Mouse (Mus musculus) heart, embryonic 11.5 days (tissue): Measurements from ENCODE around the gene Klf2. TPM values are rescaled to one million over a fixed set of nuclear protein-coding genes. Genes with fewer than 3 reads are reported as not detected.

Source experiments
- ATAC-seq: fragments of 200-750 bp; cut with Nextera tagmentation; replicated peaks from 2 replicates; pipeline ENCODE4 v1.8.0; 2017; ENCODE audit warnings: moderate library complexity; ENCODE audit not compliant: insufficient number of reproducible peaks, low FRiP score, low TSS enrichment
- H3K27ac ChIP-seq: fragments of 300-500 bp; sonication (generic); 2 replicates; pipeline ENCODE4 v1.5.1; 2014; ENCODE audit warnings: mild to moderate bottlenecking, low read depth, low read length
- H3K27me3 ChIP-seq: fragments of 300-500 bp; sonication (generic); 2 replicates; pipeline ENCODE4 v1.6.1; 2014; ENCODE audit warnings: mild to moderate bottlenecking, low read length, mixed read lengths; ENCODE audit not compliant: control insufficient read depth, insufficient read depth
- H3K36me3 ChIP-seq: fragments of 300-500 bp; sonication (generic); 2 replicates; pipeline ENCODE4 v1.6.1; 2014; ENCODE audit warnings: mild to moderate bottlenecking, low read length, moderate library complexity, mixed read lengths; ENCODE audit not compliant: control insufficient read depth, insufficient read depth
- H3K4me1 ChIP-seq: fragments of 300-500 bp; sonication (generic); 2 replicates; pipeline ENCODE4 v1.6.1; 2014; ENCODE audit warnings: low read length; ENCODE audit not compliant: control insufficient read depth, insufficient read depth
- H3K4me2 ChIP-seq: fragments of 300-500 bp; sonication (generic); 2 replicates; pipeline ENCODE4 v1.6.1; 2014; ENCODE audit warnings: mild to moderate bottlenecking, moderate library complexity
- H3K4me3 ChIP-seq: fragments of 300-500 bp; sonication (generic); 2 replicates; pipeline ENCODE4 v1.5.1; 2014; ENCODE audit warnings: low read depth, low read length
- H3K9ac ChIP-seq: fragments of 300-500 bp; sonication (generic); 2 replicates; pipeline ENCODE4 v1.6.1; 2014; ENCODE audit warnings: mild to moderate bottlenecking, low read depth, low read length, moderate library complexity
- H3K9me3 ChIP-seq: fragments of 300-500 bp; sonication (generic); replicated peaks from 2 replicates; pipeline ENCODE4 v1.6.1; 2016; ENCODE audit warnings: low read length; ENCODE audit not compliant: control insufficient read depth
- WGBS: fragments of 180-500 bp; shearing (Covaris S2); extraction: QIAGEN DNeasy Blood & Tissue Kit; methylation state at CpG from one replicate; pipeline ENCODE4 v1.1.7; 2014; ENCODE audit not compliant: insufficient replicate concordance; 5-methylcytosine and 5-hydroxymethylcytosine counted together
- polyA plus RNA-seq: library from polyadenylated mRNA; unstranded; fragments of >200 nt; fragmentation: Nextera tagmentation; extraction: Ambion mirVana; gene quantifications from 2 replicates; pipeline ENCODE4 v1.2.1, GENCODE M21; 2014

Klf2 gene
- polyA plus RNA-seq, 1 experiment from 2014 or later = 16.7 TPM

DNA sequence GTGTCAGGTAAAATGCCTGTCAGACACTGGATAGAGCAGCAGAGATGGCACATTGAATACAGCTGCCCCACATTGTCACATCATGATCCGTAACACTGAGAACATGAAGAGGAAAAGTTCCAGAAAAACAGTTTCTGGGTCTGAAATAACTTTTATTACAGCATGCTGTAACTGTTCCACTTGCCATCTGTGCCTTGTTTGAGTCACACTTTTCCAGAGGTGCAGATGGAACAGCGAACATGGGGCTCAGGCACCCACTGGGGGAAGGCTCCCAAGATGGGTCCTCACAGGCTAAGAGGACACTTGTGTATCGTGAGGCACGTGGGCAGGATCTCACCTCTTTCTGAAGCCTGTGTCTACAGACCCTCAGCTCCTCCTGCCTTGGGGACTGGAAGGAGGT is 43.9 kb downstream of the Klf2 start:
- Histone ChIP-seq H3K36me3 (peaks cover 31% of the 10 kb centered on the region), H3K4me3 (no peak overlapping the region), H3K27ac (no peak overlapping the region), H3K4me2 (no peak overlapping the region), H3K4me1 (no peaks in the 10 kb centered on the region), H3K9me3 (no peaks in the 10 kb centered on the region), H3K9ac (no peak overlapping the region), H3K27me3 (no peaks in the 10 kb centered on the region)
- ATAC-seq = no peak
- 87% methylated on average over 4 of the region's 4 CpGs for WGBS

DNA sequence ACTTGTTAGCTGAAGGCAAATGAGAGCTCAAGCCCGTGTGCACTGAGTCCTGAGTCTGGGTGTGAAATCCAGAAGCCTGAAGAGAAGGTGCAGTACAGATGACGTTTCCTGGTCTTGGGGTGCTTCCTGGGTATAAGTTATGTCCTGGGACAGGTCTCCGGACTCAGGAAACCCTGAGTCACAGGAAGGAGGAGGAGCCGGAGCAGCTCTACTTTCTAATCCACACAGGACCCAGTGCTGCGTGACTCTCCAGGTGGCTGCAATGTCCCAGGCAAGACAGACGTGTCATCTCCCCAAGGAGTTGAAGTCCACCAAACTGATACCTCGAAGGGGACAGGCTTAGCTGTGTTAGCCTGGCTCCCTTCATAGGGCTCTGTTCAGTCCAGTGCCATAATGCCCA is 44.6 kb downstream of the Klf2 start:
- H3K36me3 ChIP-seq = peaks cover 33% of the 10 kb centered on the region
- ATAC-seq = no peak
- no peak overlapping the region for H3K4me3 ChIP-seq
- H3K27ac ChIP-seq = no peak overlapping the region
- no peaks in the 10 kb centered on the region for H3K9me3 ChIP-seq
- no peaks in the 10 kb centered on the region for H3K27me3 ChIP-seq
- H3K9ac ChIP-seq = no peak overlapping the region
- no peak overlapping the region for H3K4me2 ChIP-seq
- WGBS = 80% methylated on average over 7 of the region's 7 CpGs
- H3K4me1 ChIP-seq = no peaks in the 10 kb centered on the region

DNA sequence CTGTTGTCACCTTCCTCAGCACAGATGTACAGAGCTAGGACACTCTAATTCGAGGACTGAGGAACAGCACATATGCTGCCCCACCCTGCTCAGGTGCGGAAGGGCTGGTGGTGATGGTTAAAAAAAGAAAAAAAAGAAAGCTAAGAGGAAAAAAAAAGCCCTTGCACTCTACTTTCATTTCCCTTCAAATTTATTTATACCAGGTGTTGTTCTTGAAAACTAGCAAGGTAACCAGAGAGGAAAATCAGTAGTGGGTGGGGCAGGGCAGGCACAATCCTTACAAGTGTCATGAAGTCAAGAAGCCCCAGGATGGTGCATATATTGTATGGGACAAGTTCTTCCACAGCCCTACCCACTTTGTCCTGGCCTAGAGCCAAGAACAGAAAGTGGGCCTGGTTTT is 46.2 kb downstream of the Klf2 start:
- Histone ChIP-seq H3K4me1 (no peaks in the 10 kb centered on the region), H3K36me3 (peaks cover 43% of the 10 kb centered on the region), H3K27ac (no peak overlapping the region), H3K27me3 (no peaks in the 10 kb centered on the region), H3K4me3 (no peak overlapping the region), H3K4me2 (no peak overlapping the region), H3K9me3 (no peaks in the 10 kb centered on the region), H3K9ac (no peak overlapping the region)
- ATAC-seq = no peak
- WGBS = 93% methylated on average over 2 of the region's 2 CpGs

DNA sequence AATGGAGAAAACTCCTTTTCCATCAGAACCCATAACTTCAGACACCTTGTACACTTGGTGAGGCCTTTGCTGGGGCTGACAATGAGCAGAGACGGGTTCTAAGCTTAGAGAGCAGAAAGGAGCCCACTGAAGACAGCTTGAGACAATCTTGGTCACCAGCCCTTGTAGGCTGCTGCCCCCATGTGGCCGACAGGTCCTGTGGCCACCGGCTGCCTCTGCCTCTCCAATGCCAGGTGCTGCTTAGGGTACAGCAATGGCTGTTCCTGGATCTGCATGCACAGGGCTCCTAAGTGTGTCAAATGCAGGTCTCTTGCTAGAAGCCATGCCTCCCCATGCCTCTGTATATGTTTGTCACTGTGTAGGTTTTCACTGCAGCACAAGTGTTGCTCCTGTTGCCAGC is 47.0 kb downstream of the Klf2 start:
- Histone ChIP-seq H3K9ac (no peak overlapping the region), H3K4me2 (no peak overlapping the region), H3K36me3 (peaks cover 51% of the 10 kb centered on the region), H3K27me3 (no peaks in the 10 kb centered on the region), H3K4me1 (no peaks in the 10 kb centered on the region), H3K4me3 (no peak overlapping the region), H3K27ac (no peak overlapping the region), H3K9me3 (no peaks in the 10 kb centered on the region)
- WGBS = 22% methylated on average over 3 of the region's 3 CpGs
- ATAC-seq = peak; percentile 28; the same call in 1 of the 2 replicates

DNA sequence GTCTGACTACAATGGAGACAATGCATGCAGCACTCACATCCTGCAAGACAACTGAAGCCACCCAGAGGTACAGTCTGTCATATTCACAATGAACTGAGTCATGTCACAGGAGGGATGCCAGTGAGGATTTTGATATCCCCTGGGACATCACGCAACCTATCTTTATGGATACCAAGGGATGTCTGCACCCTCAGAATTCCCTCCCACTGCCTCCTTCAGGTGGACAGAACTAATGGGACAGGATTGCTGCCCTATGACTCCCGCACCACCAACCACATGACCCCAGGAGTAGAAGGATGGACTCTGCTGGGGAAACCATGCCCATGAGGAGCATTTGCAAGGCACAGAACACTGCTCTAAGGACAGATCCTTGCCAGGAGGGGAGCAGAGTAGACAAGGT is 47.6 kb downstream of the Klf2 start:
- no peaks in the 10 kb centered on the region for H3K9me3 ChIP-seq
- H3K27me3 ChIP-seq = no peaks in the 10 kb centered on the region
- H3K4me2 ChIP-seq = no peak overlapping the region
- H3K4me3 ChIP-seq = no peak overlapping the region
- ATAC-seq = no peak
- no peak overlapping the region for H3K9ac ChIP-seq
- peaks cover 56% of the 10 kb centered on the region for H3K36me3 ChIP-seq
- no peak overlapping the region for H3K27ac ChIP-seq
- WGBS = 95% methylated on average over 2 of the region's 2 CpGs
- H3K4me1 ChIP-seq = no peaks in the 10 kb centered on the region

Other genes starting within 250 kb of the Klf2 start
- not detected in 2 replicates for gene Olfr373, start 235.9 kb upstream of the Klf2 start, polyA plus RNA-seq
- 0.23 TPM in 1 of 2 replicates, not detected in the other for gene Olfr374, start 212.0 kb upstream of the Klf2 start, polyA plus RNA-seq
- 405 and 429 TPM in 2 replicates for gene Tpm4, start 184.1 kb upstream of the Klf2 start, polyA plus RNA-seq
- 65.5 and 71.6 TPM in 2 replicates for gene Rab8a, start 157.8 kb upstream of the Klf2 start, polyA plus RNA-seq
- 0.11 TPM in 1 of 2 replicates, not detected in the other for gene Hsh2d, start 129.4 kb upstream of the Klf2 start, polyA plus RNA-seq
- gene Cib3, start 106.2 kb upstream of the Klf2 start, polyA plus RNA-seq = not detected in 2 replicates
- gene Gm11034, start 105.4 kb upstream of the Klf2 start, polyA plus RNA-seq = not detected in 2 replicates
- gene Fam32a, start 99.3 kb upstream of the Klf2 start, polyA plus RNA-seq = 44.7 and 45.1 TPM in 2 replicates
- 110 and 112 TPM in 2 replicates for gene Ap1m1, start 79.0 kb upstream of the Klf2 start, polyA plus RNA-seq
- gene Gm10282, start 13.8 kb upstream of the Klf2 start, polyA plus RNA-seq = 22.5 and 25.2 TPM in 2 replicates
- gene Eps15l1, start 102.4 kb downstream of the Klf2 start, polyA plus RNA-seq = 49.7 and 49.9 TPM in 2 replicates
- 0.82 and 1.2 TPM in 2 replicates for gene Calr3, start 124.8 kb downstream of the Klf2 start, polyA plus RNA-seq
- gene 1700030K09Rik, start 124.8 kb downstream of the Klf2 start, polyA plus RNA-seq = 9.2 and 10.3 TPM in 2 replicates
- gene Cherp, start 156.2 kb downstream of the Klf2 start, polyA plus RNA-seq = 42.2 and 44.5 TPM in 2 replicates
- gene Slc35e1, start 173.6 kb downstream of the Klf2 start, polyA plus RNA-seq = 12.2 and 12.6 TPM in 2 replicates
- 8.5 and 9.0 TPM in 2 replicates for gene Med26, start 229.2 kb downstream of the Klf2 start, polyA plus RNA-seq